Mouse (Mus musculus): ENCODE measurements around the gene Rpl41.

Rpl41 gene

DNA sequence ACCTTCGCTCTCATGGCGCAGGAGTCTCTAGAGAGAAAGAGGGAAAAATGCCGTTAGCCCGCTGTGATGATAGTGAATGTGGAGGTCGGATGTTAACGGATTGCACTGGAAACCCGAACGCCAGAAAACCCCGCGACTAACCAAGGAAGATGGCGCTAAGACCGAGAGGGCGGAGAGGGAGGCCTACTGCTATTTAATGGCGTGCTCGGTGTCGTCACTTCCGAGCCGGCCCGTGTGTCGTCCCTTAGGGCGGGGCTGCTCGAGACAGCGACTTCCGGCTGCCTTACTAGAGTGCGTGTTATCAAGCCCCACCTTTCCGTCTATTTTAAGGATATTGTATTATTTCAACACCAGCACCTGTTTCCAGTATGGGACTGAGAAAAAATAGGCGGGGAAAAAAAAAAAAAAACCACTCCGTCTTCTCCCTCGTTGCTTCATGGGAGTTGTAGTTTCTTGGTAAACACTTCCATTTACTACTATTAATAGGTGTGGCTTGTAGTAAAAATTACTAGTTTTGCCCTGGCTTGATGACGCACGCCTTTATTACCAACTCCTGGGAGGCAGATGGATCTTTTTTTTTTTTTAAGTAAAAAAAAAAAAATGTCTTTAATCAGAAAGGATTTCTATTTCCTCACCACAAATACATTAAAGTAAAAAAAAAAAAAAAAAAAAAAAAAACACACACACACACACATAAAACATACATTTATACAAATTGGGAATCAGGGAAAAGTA lies at the start of gene Rpl41:
Rpl41 (minus strand) TSS at position 359 of the 735 bp plus-strand sequence.
- DNase-seq (ENCODE audit: low read depth, low spot score) = peak; percentile 74

DNA sequence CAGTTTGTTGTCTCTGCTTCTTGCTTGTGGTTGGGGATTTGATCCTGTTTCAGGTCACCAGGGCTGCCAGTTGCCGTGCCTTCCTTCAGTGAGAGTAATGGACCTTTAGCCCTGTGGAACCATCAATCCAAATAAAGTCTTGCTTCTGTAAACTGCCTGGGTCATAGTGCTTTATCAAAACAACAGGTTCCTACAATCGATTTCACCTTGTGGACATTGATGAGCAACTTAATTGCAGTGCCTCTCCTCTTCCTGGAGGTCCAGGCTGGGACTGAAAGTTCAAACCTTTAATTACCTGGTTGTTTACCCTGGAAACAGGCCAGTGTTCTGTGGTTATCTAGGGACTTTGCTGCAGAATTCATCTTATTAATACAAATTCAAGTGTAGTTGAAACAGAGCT lies 49.4 kb upstream of the Rpl41 start:
- DNase-seq (ENCODE audit: low read depth, low spot score) = no peak

DNA sequence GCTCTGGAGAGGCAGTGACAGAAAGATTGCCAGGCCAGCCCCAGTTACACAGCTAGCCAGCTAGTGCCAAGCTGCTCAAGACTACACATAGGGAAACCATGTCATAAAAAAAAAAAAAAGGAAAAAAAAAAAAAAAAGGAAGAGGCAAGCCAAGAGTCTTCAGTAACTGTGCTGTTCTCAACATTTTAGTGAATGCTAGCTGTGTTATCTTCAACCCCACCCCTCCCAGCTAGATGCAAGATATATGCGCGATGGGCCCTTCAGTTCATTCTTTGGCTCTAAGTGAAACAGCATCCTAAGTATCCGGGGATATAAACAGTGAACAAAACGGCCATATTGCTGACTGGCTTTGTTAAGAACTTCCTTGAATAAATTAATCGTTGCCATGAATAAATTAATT lies 43.7 kb upstream of the Rpl41 start:
- no peak for DNase-seq (ENCODE audit: low read depth, low spot score)

DNA sequence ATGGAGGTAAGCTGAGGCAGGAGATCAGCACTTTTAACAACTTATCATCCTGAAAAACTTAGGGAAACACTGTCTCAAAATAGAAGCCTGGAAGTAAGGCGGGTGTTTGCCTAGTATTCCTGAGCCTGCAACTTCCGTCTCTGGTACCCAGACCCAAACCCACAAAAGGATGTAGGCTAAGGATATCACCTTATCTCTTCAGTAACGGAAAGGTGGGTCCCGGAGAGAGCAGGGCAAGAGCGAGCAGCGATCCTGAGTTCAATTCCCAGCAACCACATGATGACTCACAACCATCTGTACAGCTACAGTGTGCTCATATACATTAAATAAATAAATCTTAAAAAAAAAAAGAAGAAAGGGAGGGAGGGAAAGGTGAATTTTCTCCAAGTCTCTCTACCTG lies 42.3 kb upstream of the Rpl41 start:
- DNase-seq (ENCODE audit: low read depth, low spot score) = no peak

DNA sequence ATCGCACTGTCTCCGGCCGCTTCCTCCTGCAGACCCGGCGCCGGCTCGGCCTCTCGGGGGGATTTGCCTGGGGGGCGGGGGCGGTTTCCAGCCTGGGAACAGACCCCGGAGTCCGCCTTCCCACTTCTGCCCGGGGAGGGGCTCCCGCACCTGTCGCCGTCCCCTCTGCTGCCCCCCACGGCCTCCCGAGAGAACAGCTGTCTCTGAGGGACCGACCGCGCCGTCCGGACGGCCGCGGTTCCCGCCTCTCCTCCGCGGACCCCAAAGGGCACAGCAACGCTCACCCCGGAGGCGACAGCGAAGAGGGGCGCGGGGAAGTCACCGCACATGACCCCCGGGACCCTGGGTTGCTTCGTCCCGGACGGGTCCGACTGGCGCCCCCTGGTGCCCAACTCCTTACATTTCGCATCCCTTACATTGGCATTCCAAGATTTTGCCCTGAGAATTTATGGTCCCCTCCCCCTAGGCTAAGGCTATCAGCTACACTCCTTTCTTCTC lies 41.1 kb upstream of the Rpl41 start:
- DNase-seq (ENCODE audit: low read depth, low spot score) = peak; percentile 60

DNA sequence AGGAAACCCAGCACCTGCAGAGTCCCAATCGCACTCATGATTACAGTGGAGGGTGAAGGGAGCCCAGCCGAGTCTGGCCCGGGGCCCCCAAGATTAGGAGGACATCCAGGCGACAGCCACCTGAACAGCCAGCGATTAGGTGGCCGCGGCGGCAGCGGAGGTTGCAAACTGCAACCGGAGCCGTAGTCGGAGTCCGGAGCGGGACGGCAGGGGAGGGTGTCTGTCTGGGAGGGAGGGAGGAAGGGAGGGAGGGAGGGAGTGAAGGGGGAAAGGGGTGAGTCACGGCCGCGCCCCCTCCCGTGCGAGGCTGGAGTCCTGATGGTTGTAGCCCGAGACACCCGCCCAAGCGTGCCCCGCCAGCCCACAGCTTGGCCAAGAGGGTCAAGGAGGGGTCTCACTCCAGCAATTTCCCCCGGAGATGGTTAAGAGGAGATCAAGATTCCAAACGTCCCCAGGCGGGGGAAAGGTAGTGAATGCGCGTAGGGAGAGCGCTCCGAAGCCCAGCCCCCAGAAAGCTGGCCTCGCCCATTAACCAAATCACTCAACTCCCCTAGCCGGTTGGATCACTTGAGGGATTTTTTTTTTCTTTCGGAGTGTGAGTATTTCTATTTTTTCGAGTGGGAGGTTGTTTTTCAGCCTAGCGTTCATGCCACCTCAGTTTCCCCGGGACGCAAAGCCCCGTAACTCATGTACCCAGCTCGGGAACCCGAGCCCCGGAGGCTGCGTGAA lies 40.5 kb upstream of the Rpl41 start, which contains the start of gene Erbb3:
Erbb3 (minus strand) TSS at position 189 of the 729 bp plus-strand sequence.
- peak; percentile 74 for DNase-seq (ENCODE audit: low read depth, low spot score)

DNA sequence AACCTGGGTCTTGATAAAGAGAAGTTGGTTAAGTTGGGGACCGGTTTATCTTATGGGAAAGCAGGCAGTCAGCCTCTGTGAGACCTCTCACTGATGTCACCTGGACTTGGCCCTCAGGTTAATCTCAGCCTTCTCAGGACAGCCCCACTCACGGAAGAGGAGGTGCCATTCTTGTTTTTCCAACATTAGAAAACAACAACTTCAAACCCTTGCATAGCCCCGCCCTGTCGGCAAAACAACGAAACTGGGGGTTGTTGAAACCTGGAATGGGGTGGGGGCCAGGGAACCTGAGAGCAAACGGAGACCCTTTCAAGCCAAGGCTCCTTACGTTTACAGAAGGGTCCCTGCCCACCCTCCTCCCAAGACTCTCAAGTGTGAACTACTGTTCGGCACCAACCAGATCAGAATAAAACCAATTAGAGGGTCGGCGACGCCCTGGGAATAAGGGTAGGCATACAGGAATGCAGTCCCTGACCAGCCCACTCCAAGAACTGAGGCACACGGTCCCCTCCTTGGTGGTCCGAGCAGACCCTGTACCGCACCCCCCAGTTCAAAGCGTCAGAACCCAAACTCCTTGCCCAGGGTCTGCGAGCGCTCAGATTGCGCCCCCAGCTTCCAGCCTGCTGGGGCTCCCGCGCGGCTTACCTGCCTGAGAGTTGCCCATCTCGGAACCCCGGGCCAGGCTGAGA lies 39.8 kb upstream of the Rpl41 start:
- DNase-seq (ENCODE audit: low read depth, low spot score) = no peak

DNA sequence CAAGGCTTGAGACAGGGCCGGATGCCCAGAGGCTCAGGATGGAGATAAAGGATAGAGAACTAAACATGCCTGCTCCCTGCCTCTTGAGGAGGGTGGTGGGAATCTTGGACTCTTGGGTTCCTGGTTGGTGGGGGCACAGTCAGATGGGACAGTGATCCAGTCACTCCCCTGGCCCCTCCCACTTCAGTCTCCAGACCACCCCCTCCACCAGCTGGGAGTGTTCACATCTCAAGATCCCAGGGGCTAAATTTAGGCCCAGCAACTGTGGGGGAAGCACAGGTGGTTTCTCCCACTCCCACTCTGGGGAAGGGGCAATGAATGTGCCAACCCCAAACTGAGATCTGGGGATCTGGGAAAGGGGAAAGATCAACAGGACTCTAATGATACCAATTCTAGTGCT lies 39.0 kb upstream of the Rpl41 start:
- no peak for DNase-seq (ENCODE audit: low read depth, low spot score)

DNA sequence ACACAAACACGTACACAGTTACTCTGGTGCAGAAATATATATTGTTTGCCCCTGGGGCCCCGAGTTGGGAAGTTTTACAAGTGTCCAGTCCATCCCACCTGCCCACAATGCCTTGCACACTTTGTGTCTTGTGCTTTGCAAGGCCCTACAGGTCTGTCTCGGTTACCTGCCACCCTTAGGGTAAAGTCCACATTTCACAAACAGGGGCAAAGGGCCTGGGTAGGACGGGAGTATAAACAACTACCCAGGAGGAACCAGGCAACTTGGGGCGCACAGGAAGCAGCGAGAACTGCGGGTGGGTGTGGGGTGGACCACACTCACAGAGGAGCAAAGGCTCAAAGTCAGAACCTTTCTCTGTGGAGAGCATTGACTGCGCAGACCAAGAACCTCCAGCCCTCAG lies 38.6 kb upstream of the Rpl41 start:
- DNase-seq (ENCODE audit: low read depth, low spot score) = no peak

DNA sequence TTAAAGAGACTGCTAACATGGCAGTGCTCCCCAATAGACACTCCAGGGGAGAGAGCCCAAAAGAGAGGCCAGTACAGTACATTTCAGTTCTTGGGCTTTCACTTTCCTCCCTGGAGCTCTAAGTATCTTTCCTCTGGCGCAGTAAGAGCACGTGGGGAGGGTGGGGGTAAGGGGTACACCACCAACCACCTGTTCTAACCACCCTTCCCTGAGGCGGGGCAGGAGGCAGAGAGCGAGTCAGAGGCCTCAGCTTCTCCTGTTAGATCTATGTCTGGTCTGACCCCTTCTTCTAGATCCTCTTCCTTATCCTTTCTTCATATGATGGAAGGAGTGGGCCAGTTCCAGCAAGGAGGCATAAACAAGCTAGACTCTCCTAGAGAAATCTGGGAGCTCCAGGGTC lies 38.0 kb upstream of the Rpl41 start:
- DNase-seq (ENCODE audit: low read depth, low spot score) = no peak

DNA sequence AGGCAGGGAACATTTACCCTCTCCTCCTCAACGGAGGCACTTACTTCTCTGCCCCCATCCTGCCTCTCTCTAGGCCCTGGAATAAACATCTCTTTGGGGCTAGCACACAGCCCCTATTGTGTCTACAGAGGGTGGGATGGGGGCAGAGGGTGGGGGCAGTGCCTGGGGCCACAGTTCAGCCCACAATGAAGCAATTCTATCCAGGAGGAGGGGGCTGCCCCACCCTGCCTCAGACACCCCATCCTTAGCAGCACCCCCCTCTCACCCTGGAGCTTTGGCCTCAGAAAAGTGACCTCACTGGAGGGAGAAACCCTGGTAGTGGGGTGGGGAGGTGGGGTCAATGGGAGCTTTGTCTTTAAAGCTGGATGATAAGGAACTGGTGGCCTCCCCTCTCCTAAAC lies 37.4 kb upstream of the Rpl41 start:
- no peak for DNase-seq (ENCODE audit: low read depth, low spot score)

DNA sequence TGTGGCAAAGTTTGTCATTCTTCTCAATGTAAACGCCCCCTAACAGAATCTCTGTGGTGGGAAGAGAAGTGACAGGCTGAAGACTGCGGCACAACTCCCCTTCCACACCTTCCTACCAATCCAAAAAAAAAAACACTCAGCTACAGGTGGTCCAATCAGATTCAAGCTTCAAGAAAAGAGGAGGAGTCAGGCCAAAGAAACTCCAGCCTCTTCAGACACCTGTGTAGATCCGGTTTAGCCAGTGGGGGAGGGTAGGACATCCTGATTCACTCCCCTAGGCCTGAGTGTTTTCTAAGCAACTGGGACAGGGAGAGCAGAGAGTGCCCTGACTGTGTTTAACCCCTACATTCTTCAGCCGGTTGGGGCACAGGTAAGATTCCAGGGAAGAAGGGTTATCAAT lies 35.3 kb upstream of the Rpl41 start:
- peak; percentile 68 for DNase-seq (ENCODE audit: low read depth, low spot score)

DNA sequence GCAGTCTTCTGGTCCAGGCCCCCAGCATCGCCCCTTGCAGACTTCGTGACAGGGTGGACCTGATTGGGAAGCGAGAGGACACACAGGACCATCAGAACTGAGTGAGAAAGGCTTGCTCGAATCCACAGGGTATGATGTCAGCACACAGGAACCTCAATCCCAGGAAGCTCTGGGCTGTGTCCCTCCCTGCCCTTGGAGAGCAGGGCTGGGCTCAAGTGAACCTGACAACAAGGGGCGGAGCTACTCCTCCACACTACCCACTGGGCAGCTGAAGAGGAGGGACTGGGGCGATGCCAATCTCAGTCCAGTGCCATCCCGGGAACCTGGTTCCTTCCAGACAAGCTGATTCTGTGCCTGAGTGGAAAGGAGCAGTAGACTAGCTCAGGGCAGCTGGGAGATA lies 34.5 kb upstream of the Rpl41 start:
- DNase-seq (ENCODE audit: low read depth, low spot score) = no peak

DNA sequence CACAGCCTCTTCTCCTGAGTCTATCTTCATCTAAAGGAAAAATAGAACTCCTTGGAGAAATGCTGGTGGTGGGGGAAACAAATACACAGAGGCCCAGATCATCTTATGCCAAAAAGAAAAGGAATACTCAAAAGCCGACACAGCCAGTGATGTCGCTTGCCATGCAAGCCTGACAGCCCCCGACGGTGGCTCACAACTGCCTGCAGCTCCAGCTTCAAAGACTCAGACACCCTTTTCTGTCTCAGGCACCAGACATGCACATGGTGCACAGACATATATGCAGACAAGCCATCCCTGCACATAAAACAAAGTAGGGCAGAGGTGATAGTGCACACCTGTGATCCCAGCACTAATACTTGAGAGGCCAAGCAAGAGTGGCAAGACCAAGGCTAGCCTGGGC lies 30.6 kb upstream of the Rpl41 start:
- DNase-seq (ENCODE audit: low read depth, low spot score) = no peak

DNA sequence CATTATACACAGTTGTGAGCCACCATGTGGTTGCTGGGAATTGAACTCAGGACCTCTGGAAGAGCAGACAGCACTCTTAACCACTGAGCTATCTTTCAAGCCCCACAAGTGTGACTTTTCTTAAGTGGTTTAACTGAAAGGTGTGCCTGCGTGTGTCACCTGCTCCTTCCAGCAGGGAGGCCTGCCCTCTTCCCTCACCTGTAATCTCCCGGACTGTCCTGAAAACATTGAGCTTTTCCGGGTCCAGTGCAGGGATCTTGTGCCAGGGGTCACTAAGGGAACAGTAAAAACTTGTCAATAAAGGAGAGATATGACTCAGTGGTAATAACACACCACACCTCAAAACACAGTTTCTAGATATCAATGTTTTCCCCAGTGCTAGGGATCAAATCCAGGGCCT lies 30.2 kb upstream of the Rpl41 start:
- no peak for DNase-seq (ENCODE audit: low read depth, low spot score)

DNA sequence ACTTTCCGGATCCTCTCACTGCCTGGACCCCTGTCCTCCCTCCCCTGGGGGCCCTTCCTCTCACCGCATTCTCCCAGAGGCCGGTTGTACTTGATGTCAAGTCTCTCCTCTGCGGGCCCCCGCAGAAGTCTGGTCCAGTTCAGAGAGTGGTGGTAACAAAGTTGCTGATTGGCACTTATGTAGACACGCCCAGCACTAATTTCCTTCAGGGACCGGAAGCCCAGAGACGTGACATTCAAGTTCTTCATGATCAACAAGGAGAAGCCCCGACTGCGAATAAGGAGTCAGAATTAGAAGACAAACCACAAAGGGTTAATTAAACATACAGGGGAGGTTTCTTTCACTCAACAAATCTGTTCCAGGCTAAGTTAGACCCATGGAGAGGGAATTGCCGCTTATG lies 29.2 kb upstream of the Rpl41 start:
- no peak for DNase-seq (ENCODE audit: low read depth, low spot score)

DNA sequence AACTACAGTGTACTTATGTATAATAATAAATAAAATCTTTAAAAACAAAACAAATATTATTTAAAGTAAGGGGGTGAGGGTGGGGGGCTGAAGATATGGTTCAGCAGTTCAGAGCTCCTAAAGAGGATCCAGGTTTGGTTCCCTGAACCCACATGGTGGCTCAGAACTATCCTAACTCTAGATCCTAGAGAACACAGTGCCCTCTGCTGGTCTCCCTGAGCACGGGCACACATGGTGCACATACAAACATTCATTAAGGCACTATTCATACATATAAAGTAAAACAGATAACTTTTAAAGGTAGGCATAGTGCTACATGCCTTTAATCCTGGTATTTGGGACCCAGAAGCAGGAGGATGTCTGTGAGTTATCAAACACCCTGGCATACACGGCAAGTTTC lies 26.0 kb upstream of the Rpl41 start:
- DNase-seq (ENCODE audit: low read depth, low spot score) = no peak

DNA sequence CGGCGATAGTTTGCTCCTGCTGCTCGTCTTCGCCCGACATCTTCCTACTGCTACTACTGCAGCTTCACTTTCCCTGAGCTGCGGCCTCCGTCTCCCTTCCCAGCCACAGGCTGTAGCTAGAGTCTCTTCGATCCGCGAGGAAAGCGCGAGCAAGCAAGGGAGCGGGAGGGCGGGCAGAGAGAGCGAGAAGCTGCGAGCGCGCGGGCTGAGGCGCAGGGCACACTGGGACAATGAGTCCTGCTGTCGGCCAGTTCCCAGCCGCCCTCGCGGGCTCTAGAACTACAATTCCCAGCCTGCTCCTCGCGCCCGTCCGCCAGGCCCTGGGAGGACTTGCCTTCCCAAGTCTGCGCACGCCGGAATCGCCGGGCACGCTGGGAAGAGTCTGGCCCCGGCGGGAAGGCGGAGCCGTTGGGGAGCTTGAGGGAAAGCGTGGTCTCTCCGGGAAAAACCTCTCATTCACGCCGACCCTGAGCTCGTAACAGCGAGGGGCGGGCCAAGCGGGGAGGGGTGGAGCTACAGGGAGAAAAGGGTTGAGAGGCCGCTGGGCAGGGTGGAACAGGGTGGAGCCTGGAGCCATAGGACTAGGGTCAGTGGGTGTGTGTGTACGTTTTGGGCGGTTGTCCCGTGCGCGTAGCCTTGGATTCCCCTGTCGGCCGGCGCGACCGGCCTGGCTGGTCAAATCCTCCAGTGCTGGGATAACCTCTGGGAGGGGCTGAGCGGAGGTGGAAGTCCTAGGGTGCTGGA lies 16.9 kb upstream of the Rpl41 start, which contains the start of gene Pa2g4:
Pa2g4 (minus strand) TSS at position 200 of the 744 bp plus-strand sequence.
- peak; percentile 99 for DNase-seq (ENCODE audit: low read depth, low spot score)

DNA sequence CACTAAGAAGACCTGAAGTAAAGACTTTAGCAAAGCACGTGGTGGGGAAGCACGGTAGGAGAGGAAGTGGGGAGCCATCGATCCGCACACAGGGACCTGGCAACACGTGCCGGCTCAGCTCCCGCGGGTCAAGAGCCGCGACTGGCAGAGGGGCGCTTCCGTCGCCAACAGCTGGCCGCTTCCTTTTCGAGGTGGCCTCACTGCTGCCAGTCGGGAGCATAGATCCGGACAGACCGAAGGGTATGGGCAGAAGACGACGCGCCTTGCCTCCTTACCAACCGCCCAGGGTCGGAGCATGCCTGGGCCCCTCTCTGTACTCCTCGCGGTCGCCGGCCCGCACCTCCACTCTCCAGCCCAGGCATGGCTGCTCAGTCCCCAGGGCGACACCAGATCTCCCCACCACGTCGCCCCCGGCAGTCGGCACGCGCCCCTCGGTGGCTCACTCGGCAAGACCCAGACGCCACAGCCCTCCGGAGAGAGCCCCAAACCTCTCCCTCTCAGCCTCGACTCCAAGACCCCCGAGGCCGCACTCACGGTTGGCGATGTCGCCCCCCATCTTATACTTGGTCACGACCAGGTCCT lies 16.2 kb upstream of the Rpl41 start:
- no peak for DNase-seq (ENCODE audit: low read depth, low spot score)

DNA sequence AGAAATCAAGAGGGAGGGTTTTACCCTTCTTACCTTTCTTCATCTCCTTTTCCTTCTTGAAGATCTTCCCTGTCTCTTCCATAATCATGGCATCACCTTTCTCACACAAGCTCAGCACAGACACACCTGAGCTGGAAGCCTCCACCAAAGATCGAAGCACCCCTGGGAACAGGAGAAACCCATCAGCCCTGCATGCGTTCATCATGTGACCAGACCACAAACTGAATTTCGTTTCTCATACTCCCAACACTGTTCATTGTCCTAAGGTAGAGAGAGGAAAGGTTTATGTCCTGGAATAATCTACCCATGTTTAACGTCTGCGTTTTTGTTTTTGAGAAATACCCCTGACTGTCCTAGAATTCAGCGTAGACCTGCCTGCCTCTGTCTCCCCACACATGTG lies 14.4 kb upstream of the Rpl41 start:
- DNase-seq (ENCODE audit: low read depth, low spot score) = no peak

DNA sequence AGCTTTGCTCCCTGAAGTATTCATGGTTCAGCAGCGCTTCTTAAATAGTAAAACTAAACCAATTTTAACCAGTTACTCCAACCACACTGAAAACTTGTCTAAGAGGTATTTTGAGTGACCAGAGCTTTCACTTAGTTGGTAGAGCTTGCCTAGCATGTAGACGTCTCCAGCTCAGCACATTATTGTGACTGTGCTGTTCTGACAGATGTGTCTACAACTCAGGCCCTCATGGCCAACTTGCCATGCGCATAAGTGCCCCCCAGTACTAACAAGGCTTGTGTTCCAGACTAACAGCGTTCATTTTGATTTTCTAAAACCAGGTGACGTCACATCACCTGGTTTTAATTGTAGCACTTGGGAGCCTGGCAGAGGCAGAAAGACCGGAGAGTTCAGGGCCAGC lies 7.9 kb upstream of the Rpl41 start:
- DNase-seq (ENCODE audit: low read depth, low spot score) = no peak

Data from WW6 (cell line).